Mouse (Mus musculus): ENCODE data around the gene Mon1b.

The Mon1b gene

DNA sequence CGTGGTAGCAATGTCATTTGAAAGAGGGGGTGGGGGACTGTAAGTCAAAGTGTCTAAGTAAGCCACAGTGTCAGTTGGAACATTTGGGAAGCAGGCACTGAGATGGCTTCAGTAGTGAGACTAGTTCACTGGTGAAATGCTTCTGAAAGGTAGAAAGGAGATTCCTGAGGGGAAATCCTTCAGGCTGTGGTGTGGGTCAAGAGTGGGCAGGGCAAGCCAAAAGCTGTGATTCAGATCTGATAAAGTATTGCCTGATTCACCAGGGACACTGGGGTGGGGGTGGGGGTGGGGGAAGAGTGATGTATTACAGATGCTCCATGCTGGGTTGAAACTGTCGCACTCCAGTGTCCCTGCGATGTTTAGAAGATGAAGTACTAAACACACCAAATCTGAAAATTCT lies 39.2 kb downstream of the Mon1b start:
- no peak for DNase-seq

DNA sequence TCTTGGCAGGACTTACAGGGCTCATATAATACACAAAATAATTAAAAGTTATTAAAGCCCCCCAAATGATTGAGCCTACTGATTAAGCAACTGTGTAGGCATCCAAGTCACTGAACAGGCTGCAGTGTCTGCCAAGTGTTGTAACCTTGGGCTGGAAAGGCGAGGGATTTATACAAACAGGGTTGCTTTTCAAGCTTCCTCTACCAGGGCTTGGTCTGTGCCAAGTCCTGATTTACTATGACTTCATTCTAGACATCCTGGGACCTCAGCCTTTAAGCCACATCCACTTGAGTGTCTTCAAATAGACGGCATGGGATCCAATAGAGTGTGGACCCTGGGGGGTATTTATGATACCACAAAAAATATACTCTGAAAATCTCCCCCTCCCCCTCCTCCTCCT lies 39.9 kb downstream of the Mon1b start:
- DNase-seq = no peak

DNA sequence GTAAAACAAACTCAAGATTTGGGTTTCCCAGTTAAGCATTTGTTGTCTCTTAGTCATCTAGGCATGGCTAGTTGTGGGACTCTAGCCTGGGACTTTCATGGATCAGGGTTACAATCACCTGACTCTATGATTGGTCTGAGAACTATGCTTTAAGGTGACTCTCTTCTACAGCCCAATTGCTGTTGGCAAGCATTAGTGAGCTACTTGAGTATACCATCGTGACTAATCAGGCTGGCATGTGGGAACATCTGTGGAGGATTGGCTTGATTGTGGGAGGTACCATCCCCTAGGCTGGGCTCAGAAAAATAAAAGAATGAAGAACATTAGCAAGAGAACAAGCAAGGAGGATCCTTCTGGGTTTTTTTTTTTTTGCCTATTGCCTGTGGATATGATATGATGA lies 41.4 kb downstream of the Mon1b start:
- no peak for DNase-seq

DNA sequence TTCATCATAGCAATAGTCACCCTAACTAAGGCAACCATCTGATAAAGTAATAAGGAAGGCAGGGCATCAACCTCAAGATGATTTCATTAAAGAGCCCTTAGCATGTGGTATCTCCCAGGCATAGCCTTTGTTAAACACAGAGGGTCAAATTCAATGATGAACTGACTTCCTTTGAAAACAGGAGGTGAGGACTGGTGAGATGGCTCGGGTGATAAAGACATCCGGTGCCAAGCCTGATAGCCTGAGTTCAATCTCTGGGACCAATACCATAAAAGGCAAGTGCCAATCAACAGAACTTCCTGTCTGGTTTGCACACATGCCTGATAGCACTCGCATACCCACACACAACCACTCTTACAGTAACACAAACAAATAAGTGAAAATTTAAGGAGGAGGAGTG lies 44.0 kb downstream of the Mon1b start:
- no peak for DNase-seq

DNA sequence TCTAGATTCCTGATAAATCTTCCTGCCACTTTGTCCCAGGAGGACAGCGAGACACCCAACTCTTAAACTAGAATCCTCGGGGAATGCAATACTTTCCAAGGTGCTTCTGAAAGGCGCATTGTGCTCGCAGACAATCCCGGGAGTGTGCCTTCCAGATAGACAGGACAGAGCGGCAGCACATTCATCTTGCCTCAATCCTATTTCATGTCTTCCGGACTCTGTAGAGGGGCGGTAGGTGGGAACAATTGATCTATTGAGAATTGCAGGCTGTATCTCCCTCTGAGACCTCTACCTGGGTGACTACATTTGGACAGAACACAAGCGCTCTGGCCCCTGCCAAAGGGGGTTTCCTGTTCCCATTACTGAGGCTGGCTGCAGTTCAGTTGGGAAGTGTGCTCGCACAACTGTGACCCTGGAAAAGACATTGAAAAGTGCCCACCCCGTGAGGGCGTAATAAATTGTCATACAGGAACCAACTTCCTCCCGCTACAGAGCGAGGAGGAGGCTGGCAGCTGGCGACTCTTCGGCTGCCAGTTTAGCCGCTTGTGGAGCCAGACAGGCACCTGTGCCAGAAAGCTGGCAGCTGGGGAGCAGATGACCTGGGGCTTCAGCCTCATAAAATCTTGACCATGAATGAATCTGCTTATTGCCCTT lies 52.6 kb downstream of the Mon1b start:
- no peak for DNase-seq

DNA sequence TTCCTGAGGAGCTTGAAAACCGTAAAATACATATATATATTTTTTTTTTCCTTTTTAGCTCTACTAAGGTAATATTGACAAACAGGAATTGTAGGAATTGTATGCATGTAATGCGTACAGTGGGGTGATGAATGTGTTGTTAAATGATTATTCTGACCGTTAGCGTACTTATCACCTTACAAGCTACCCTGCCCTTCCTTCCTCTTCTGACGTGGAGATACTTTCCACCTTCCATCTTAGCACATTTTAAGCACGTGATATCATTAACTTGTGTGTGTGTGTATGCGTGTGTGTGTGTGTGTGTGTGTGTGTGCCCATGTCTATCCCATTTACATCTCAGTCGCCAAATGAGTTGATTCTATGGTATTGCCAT lies 53.1 kb downstream of the Mon1b start:
- DNase-seq = no peak

DNA sequence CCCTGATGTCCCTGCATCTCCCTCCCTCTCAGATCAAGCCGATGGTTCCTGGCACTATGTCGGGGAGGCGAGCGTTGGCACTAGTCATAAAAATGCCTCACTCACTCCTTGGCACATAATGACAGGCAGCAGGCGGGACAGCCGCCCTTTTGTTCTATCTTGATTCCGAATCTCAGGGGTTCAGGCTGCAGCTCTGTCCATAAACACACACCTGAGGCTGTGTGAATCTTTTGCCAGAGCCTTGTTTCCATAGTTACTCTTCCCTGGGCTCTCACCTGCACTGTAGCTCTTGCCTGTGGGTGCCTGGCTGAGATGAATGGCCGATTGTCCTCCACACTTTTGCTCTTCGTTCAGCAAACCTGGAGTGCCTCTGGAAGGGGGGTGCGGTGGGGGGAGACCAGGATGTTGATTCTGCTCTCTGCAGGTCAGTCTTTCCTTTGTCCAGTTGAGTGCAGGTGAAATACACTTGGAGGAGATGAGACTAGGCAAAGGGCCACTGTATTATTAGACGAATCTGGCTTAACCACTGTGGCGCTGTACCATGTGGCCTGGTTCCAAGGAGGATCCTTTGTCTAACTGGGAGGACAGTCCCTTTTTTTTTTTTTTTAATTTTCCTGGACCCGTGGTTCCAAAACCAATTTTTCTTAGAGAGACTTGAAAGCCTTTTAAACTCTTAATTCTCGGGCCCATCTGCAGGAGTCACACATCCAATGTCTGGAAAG lies 56.4 kb downstream of the Mon1b start:
- DNase-seq = no peak
